Mouse (Mus musculus): ENCODE results near the gene Enox1.

DNA sequence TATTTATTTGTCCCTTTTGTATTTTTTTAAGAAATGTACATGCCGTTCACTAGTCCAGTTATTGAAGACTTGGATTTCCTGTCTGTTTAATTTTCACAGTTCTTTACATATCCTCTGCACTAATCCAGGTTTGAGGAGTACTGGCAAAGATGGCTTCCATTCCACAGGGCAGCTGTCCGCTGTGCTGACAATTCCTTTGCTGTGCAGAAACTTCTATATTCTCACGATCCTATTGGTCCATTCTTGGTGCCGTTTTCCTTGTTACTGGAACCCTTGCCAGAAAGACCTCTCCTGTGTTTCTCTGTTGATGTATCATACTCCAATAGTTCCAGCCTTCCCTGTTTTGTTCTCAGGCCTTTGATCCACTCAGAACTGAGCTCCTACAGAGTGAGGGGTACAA is 206.1 kb downstream of the Enox1 start:
- TF ChIP-seq CTCF (IDR thresholded peaks at IDR 0.05; ENCODE audit: control insufficient read depth, insufficient read depth, low read length) (no peak), POLR2A (IDR thresholded peaks at IDR 0.05; ENCODE audit: borderline replicate concordance, control insufficient read depth, low read depth, low read length) (no peak)
